Mouse (Mus musculus) CH12.LX (cell line): ENCODE measurements around the gene Ano1. TPM values are rescaled to one million over a fixed set of nuclear protein-coding genes. Genes with fewer than 3 reads are reported as not detected.

ENCODE experiments used
- DNase-seq: peaks from one replicate; pipeline ENCODE4 v3.0.0-alpha.2; 2013; ENCODE audit errors: extremely low read depth
- H3K27ac ChIP-seq: 2 replicates; pipeline ENCODE4 v1.5.1; 2012; ENCODE audit warnings: low read depth, mild to moderate bottlenecking, control low read depth, moderate library complexity; ENCODE audit not compliant: insufficient read depth
- H3K27me3 ChIP-seq: replicated peaks from 2 replicates; pipeline ENCODE3; 2012; ENCODE audit warnings: inconsistent platforms
- H3K36me3 ChIP-seq, 2 experiments: replicated peaks in 1 of 2; 2 replicates each; pipeline versions ENCODE3 to v1.6.1; 2012; ENCODE audit warnings: inconsistent platforms in 1 of 2, low read length in 1 of 2, mild to moderate bottlenecking in 1 of 2, mixed read lengths in 1 of 2, moderate library complexity in 1 of 2; ENCODE audit not compliant: control insufficient read depth in 1 of 2, insufficient read depth in 1 of 2
- H3K4me1 ChIP-seq, 2 experiments: 2 replicates each; pipeline ENCODE4 v1.6.1; 2012; ENCODE audit warnings: inconsistent platforms in 1 of 2, moderate library complexity in 1 of 2; ENCODE audit not compliant: insufficient read depth in 2 of 2, control insufficient read depth in 1 of 2
- H3K4me2 ChIP-seq: 2 replicates; pipeline ENCODE4 v1.6.1; 2012; ENCODE audit warnings: low read depth, mild to moderate bottlenecking, control low read depth; ENCODE audit not compliant: poor library complexity, insufficient read depth, severe bottlenecking
- H3K4me3 ChIP-seq, 3 experiments: fragments of 150-350 bp in 1 of 3; sonication (generic) in 1 of 3; replicated peaks in 1 of 3; 2 replicates each; pipeline versions ENCODE3 to v1.5.1; 2011 to 2012; ENCODE audit warnings: low read depth in 2 of 3, low read length in 2 of 3, mild to moderate bottlenecking in 2 of 3, moderate library complexity in 2 of 3, control low read depth in 1 of 3, improper control_type of control experiment in 1 of 3, inconsistent platforms in 1 of 3, mixed read lengths in 1 of 3; ENCODE audit not compliant: poor library complexity in 1 of 3
- H3K79me2 ChIP-seq: replicated peaks from 2 replicates; pipeline ENCODE4 v1.6.1; 2012; ENCODE audit warnings: mild to moderate bottlenecking, moderate library complexity; ENCODE audit not compliant: control insufficient read depth, poor library complexity, insufficient read depth, severe bottlenecking; ENCODE audit errors: extremely low read depth
- H3K9ac ChIP-seq: 2 replicates; pipeline ENCODE4 v1.6.1; 2012; ENCODE audit warnings: low read depth, mild to moderate bottlenecking, control low read depth, moderate library complexity; ENCODE audit not compliant: insufficient read depth
- H3K9me3 ChIP-seq: replicated peaks from 2 replicates; pipeline ENCODE3; 2012; ENCODE audit warnings: low read length, inconsistent platforms, mixed read lengths
- CHD1 ChIP-seq: IDR thresholded peaks from 2 replicates; pipeline ENCODE4 v1.6.1; 2012; ENCODE audit warnings: low read depth, low read length, improper control_type of control experiment, inconsistent platforms
- CTCF ChIP-seq, 2 experiments: IDR thresholded peaks in 1 of 2; conservative IDR thresholded peaks in 1 of 2; 2 replicates each; pipeline ENCODE4 v1.5.1; 2011 to 2012; ENCODE audit warnings: low read depth in 2 of 2, low read length in 2 of 2, improper control_type of control experiment in 1 of 2, inconsistent platforms in 1 of 2, mild to moderate bottlenecking in 1 of 2, moderate library complexity in 1 of 2
- ELF1 ChIP-seq: IDR thresholded peaks from 2 replicates; pipeline ENCODE4 v1.6.1; 2014; ENCODE audit warnings: low read depth, mild to moderate bottlenecking, inconsistent platforms, low read length, improper control_type of control experiment
- ETS1 ChIP-seq: conservative IDR thresholded peaks from 2 replicates; pipeline ENCODE4 v1.6.1; 2012; ENCODE audit warnings: low read depth, mild to moderate bottlenecking, inconsistent platforms, low read length, improper control_type of control experiment, moderate library complexity
- HCFC1 ChIP-seq: IDR thresholded peaks from 2 replicates; pipeline ENCODE4 v1.6.1; 2012; ENCODE audit warnings: low read depth, mild to moderate bottlenecking, inconsistent platforms, low read length, improper control_type of control experiment
- KAT2A ChIP-seq: IDR thresholded peaks from 2 replicates; pipeline ENCODE4 v1.6.1; 2012; ENCODE audit warnings: low read length, improper control_type of control experiment, inconsistent platforms; ENCODE audit not compliant: insufficient replicate concordance
- MAZ ChIP-seq: IDR thresholded peaks from 2 replicates; pipeline ENCODE4 v1.6.1; 2012; ENCODE audit warnings: low read depth, mild to moderate bottlenecking, inconsistent platforms, low read length, improper control_type of control experiment, moderate library complexity
- MEF2A ChIP-seq: IDR thresholded peaks from 2 replicates; pipeline ENCODE4 v1.6.1; 2014; ENCODE audit warnings: low read depth, mild to moderate bottlenecking, inconsistent platforms, low read length, improper control_type of control experiment, borderline replicate concordance
- NRF1 ChIP-seq: IDR thresholded peaks from 2 replicates; pipeline ENCODE4 v1.6.1; 2014; ENCODE audit warnings: low read depth, mild to moderate bottlenecking, inconsistent platforms, low read length, improper control_type of control experiment, moderate library complexity
- POLR2AphosphoS2 ChIP-seq: IDR thresholded peaks from 2 replicates; pipeline ENCODE4 v1.6.1; 2011; ENCODE audit warnings: low read depth, low read length, improper control_type of control experiment
- RCOR1 ChIP-seq: conservative IDR thresholded peaks from 2 replicates; pipeline ENCODE4 v1.6.1; 2012; ENCODE audit warnings: low read depth, mild to moderate bottlenecking, inconsistent platforms, low read length, improper control_type of control experiment
- SIN3A ChIP-seq: IDR thresholded peaks from 2 replicates; pipeline ENCODE4 v1.6.1; 2012; ENCODE audit warnings: low read length, improper control_type of control experiment, inconsistent platforms
- SMC3 ChIP-seq: IDR thresholded peaks from 2 replicates; pipeline ENCODE4 v1.6.1; 2011; ENCODE audit warnings: low read depth, low read length, improper control_type of control experiment
- USF1 ChIP-seq: IDR thresholded peaks from 2 replicates; pipeline ENCODE4 v1.6.1; 2014; ENCODE audit warnings: low read depth, mild to moderate bottlenecking, inconsistent platforms, low read length, improper control_type of control experiment
- ZNF384 ChIP-seq: IDR thresholded peaks from 2 replicates; pipeline ENCODE4 v1.6.1; 2012; ENCODE audit warnings: low read depth, low read length, improper control_type of control experiment, inconsistent platforms
- dilution Hi-C: fragments of 300-500 bp; cut with MboI; formaldehyde crosslinking; loops from 2 replicates; pipeline ENCODE4 v1.14.3; 2020; ENCODE audit warnings: low sequenced_read_pairs; ENCODE audit not compliant: extremely low pct_unique_long_range_greater_than_20kb, extremely low pct_ligation_motif_present
- in situ Hi-C: fragments of 300-500 bp; cut with MboI; formaldehyde crosslinking; loops from 3 replicates; pipeline ENCODE4 v1.14.3; 2019; ENCODE audit warnings: low sequenced_read_pairs, low pct_ligation_motif_present, low pct_unique_long_range_greater_than_20kb, mixed read lengths
- polyA plus RNA-seq: library from polyadenylated mRNA; unstranded; fragments of >175 nt; gene quantifications from 2 replicates; pipeline ENCODE4 v1.2.1, GENCODE M21; 2012; ENCODE audit warnings: low read depth; ENCODE audit not compliant: insufficient read length
- total RNA-seq, 2 experiments: library from RNA; depleted of rRNA; stranded (reverse); fragments of 300-350 nt in 1 of 2; fragments of >200 nt in 1 of 2; gene quantifications; 2 replicates each; pipeline ENCODE4 v1.2.3; 2012 to 2014

Ano1 gene
- total and polyA plus RNA-seq, 3 experiments = not detected

- no peak overlapping the region for H3K4me3 ChIP-seq
- no peaks in the 10 kb centered on the region for H3K36me3 ChIP-seq
- H3K27me3 ChIP-seq = peaks cover 92% of the 10 kb centered on the region
- DNase-seq = no peak
- no peaks in the 10 kb centered on the region for H3K79me2 ChIP-seq
- H3K9ac ChIP-seq = no peak overlapping the region
- no peak overlapping the region for H3K4me2 ChIP-seq
- H3K27ac ChIP-seq = no peak overlapping the region
- TF ChIP-seq MAZ = no peak
- TF ChIP-seq SMC3 = no peak
- TF ChIP-seq CTCF (conservative IDR thresholded peaks at IDR 0.05 in 1 of 2, IDR thresholded peaks at IDR 0.05 in 1 of 2; ENCODE audit: low read depth in 2 of 2, low read length in 2 of 2) = no peak
- no peak for TF ChIP-seq MEF2A
- TF ChIP-seq, all 38 proteins: peak for 0
- Histone ChIP-seq H3K9me3 (peaks cover 13% of the 10 kb centered on the region), H3K4me1 (no peaks in the 10 kb centered on the region)
- in situ Hi-C loops = no loop called here
- dilution Hi-C loops = no loop called here
These were observed 131.5 kb downstream of the Ano1 start for GRCm38 (mm10) chr7:144620315-144620714.

- Histone ChIP-seq H3K79me2 (no peaks in the 10 kb centered on the region), H3K27me3 (peaks cover 98% of the 10 kb centered on the region), H3K4me2 (no peak overlapping the region), H3K4me3 (no peak overlapping the region), H3K27ac (no peak overlapping the region), H3K9me3 (no peaks in the 10 kb centered on the region), H3K36me3 (no peaks in the 10 kb centered on the region), H3K4me1 (no peaks in the 10 kb centered on the region), H3K9ac (no peak overlapping the region)
- dilution Hi-C loops (no loop called here), in situ Hi-C loops (loop anchor here (10.0 kb wide), 1 partner anchor 129 kb away; no protein-coding TSS in a partner anchor)
- no peak for DNase-seq
- TF ChIP-seq CHD1 (no peak), USF1 (no peak), MAZ (no peak), ZNF384 (no peak), POLR2AphosphoS2 (no peak), CTCF (conservative IDR thresholded peaks at IDR 0.05 in 1 of 2, IDR thresholded peaks at IDR 0.05 in 1 of 2; ENCODE audit: low read depth in 2 of 2, low read length in 2 of 2) (no peak), RCOR1 (no peak), SIN3A (no peak), NRF1 (no peak), KAT2A (no peak), HCFC1 (no peak), ETS1 (no peak), ELF1 (no peak)
These were observed 136.4 kb downstream of the Ano1 start for GRCm38 (mm10) chr7:144615343-144615742.

- H3K27me3 ChIP-seq = peaks cover 92% of the 10 kb centered on the region
- no peaks in the 10 kb centered on the region for H3K4me1 ChIP-seq
- no peak overlapping the region for H3K4me3 ChIP-seq
- H3K27ac ChIP-seq = no peak overlapping the region
- dilution Hi-C loops = no loop called here
- no peak for DNase-seq
- no peaks in the 10 kb centered on the region for H3K79me2 ChIP-seq
- no peak for TF ChIP-seq RCOR1
- H3K9ac ChIP-seq = no peak overlapping the region
- H3K9me3 ChIP-seq = no peaks in the 10 kb centered on the region
- no peaks in the 10 kb centered on the region for H3K36me3 ChIP-seq
- H3K4me2 ChIP-seq = no peak overlapping the region
- in situ Hi-C loops = loop anchor here (10.0 kb wide), 1 partner anchor 132 kb away; no protein-coding TSS in a partner anchor
These were observed 138.9 kb downstream of the Ano1 start for GRCm38 (mm10) chr7:144612829-144613228.
